Mouse (Mus musculus) gastrocnemius, postnatal 14 days (tissue): Measurements from ENCODE around the gene Il27. TPM values are rescaled to one million over a fixed set of nuclear protein-coding genes. Genes with fewer than 3 reads are reported as not detected.

ENCODE experiments used
- DNase-seq: peaks from one replicate; pipeline ENCODE4 v3.0.0; 2021; ENCODE audit warnings: mixed read lengths
- intact Hi-C: fragments of 180-260 bp; cut with DNase I; formaldehyde crosslinking; loops from one replicate; pipeline ENCODE4 v1.15.1; 2025; ENCODE audit warnings: low total_unique reads
- total RNA-seq, 2 experiments: library from RNA; stranded (reverse); gene quantifications; 2 replicates each; pipeline ENCODE4 v1.2.3; 2021

The Il27 gene
- total RNA-seq, 2 experiments from 2014 or later, result not detected

- no peak for DNase-seq
- intact Hi-C loops, result no loop called here
These were observed 18.0 kb upstream of the Il27 start for GRCm38 (mm10) chr7:126612736-126613135.

- intact Hi-C loops, result no loop called here
- no peak for DNase-seq
These were observed 13.1 kb upstream of the Il27 start for GRCm38 (mm10) chr7:126607796-126608195.

GRCm38 (mm10) chr7:126607064-126607463, 12.3 kb upstream of the Il27 start:
- DNase-seq, result peak; percentile 79
- intact Hi-C loops, result no loop called here

GRCm38 (mm10) chr7:126606611-126607010, 11.9 kb upstream of the Il27 start:
- DNase-seq, result no peak
- intact Hi-C loops, result no loop called here

- DNase-seq, result no peak
- intact Hi-C loops, result no loop called here
These were observed 7.9 kb upstream of the Il27 start for GRCm38 (mm10) chr7:126602650-126603049.

- no peak for DNase-seq
- intact Hi-C loops, result no loop called here
These were observed 7.2 kb upstream of the Il27 start for GRCm38 (mm10) chr7:126601896-126602295.

GRCm38 (mm10) chr7:126598919-126599318, 4.2 kb upstream of the Il27 start:
- intact Hi-C loops, result no loop called here
- DNase-seq, result no peak

GRCm38 (mm10) chr7:126596414-126596813, 1.7 kb upstream of the Il27 start:
- DNase-seq, result no peak
- intact Hi-C loops, result no loop called here

- DNase-seq, result no peak
- intact Hi-C loops, result no loop called here
These were observed 1.1 kb upstream of the Il27 start for GRCm38 (mm10) chr7:126595890-126596289.

GRCm38 (mm10) chr7:126587779-126588178, 7.0 kb downstream of the Il27 start:
- peak; percentile 79 for DNase-seq
- intact Hi-C loops, result no loop called here

- intact Hi-C loops, result no loop called here
- peak; percentile 41 for DNase-seq
These were observed 7.9 kb downstream of the Il27 start for GRCm38 (mm10) chr7:126586839-126587238.

GRCm38 (mm10) chr7:126585717-126586116, 9.0 kb downstream of the Il27 start, which contains the start of gene Cln3:
Cln3 (minus strand) TSS chr7:126585817.
- intact Hi-C loops, result no loop called here
- no peak for DNase-seq

- DNase-seq, result no peak
- intact Hi-C loops, result no loop called here
These were observed 10.2 kb downstream of the Il27 start, which contains the start of gene Apobr for GRCm38 (mm10) chr7:126584506-126584977. Apobr (plus strand) TSS chr7:126584942.

- intact Hi-C loops, result no loop called here
These were observed 11.0 kb downstream of the Il27 start for GRCm38 (mm10) chr7:126583761-126584160.

GRCm38 (mm10) chr7:126583251-126583709, 11.5 kb downstream of the Il27 start:
- intact Hi-C loops, result no loop called here
- DNase-seq, result peak; percentile 87

More at GRCm38 (mm10) chr7:126583761-126584160, 11.0 kb downstream of the Il27 start:
- no peak for DNase-seq

- intact Hi-C loops, result no loop called here
- peak; percentile 22 for DNase-seq
These were observed 12.0 kb downstream of the Il27 start for GRCm38 (mm10) chr7:126582759-126583158.

GRCm38 (mm10) chr7:126581661-126582060, 13.1 kb downstream of the Il27 start:
- intact Hi-C loops, result no loop called here
- no peak for DNase-seq

GRCm38 (mm10) chr7:126579172-126579571, 15.6 kb downstream of the Il27 start:
- DNase-seq, result peak; percentile 31
- intact Hi-C loops, result loop anchor here (2.0 to 5.0 kb wide), 2 partner anchors 58 to 123 kb away; no protein-coding TSS in a partner anchor

GRCm38 (mm10) chr7:126576946-126577345, 17.8 kb downstream of the Il27 start:
- intact Hi-C loops, result loop anchor here (5.0 kb wide), 1 partner anchor 125 kb away; no protein-coding TSS in a partner anchor
- DNase-seq, result peak; percentile 47

GRCm38 (mm10) chr7:126566094-126566765, 28.5 kb downstream of the Il27 start, which contains the start of gene Eif3c:
Eif3c (minus strand) TSS chr7:126566411.
- DNase-seq, result peak; percentile 78
- intact Hi-C loops, result no loop called here

GRCm38 (mm10) chr7:126565693-126566092, 29.0 kb downstream of the Il27 start:
- no peak for DNase-seq
- intact Hi-C loops, result no loop called here
